Mouse (Mus musculus): ENCODE measurements around the gene Irak1. TPM values are rescaled to one million over a fixed set of nuclear protein-coding genes. Genes with fewer than 3 reads are reported as not detected.

The Irak1 gene
- polyA plus RNA-seq, 1 experiment from 2014 or later, result 23.7 TPM

DNA sequence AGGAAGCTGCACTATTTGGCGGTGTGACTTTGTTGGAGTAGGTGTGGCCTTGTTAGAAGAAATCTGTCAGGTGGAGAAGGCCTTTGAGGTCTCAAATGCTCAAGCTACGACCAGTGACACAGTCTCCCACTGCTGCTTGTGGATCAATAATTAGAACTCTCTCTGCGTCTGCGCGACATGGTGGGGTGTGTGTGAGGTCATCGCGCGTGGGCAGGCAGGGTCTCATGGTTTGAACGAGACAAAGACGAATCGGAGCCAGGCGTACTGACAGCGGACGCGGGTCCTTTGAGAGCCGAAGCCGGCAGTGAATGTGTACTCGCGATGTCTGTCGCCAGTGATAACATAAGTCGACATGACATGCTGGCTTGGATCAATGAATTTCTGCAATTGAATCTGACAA, 17.3 kb downstream of the Irak1 start:
- no peaks in the 10 kb centered on the region for H3K9me3 ChIP-seq (replicated peaks; ENCODE audit: control insufficient read depth, low read length)
- ATAC-seq (no peak), DNase-seq (ENCODE audit: low spot score) (no peak)
- H3K4me3 ChIP-seq (ENCODE audit: low read depth, low read length), result no peak overlapping the region
- H3K4me1 ChIP-seq (ENCODE audit: control insufficient read depth, insufficient read depth, low read length), result no peaks in the 10 kb centered on the region
- H3K27me3 ChIP-seq (replicated peaks; ENCODE audit: control insufficient read depth, insufficient read depth, low read length), result no peaks in the 10 kb centered on the region
- H3K27ac ChIP-seq (ENCODE audit: low read depth, low read length), result no peak overlapping the region
- H3K36me3 ChIP-seq (ENCODE audit: control insufficient read depth, insufficient read depth, low read length), result no peaks in the 10 kb centered on the region
- 90% methylated on average over 21 of the region's 21 CpGs for WGBS
- no peak overlapping the region for H3K9ac ChIP-seq (ENCODE audit: low read length)
- H3K4me2 ChIP-seq (ENCODE audit: low read length), result no peak overlapping the region

DNA sequence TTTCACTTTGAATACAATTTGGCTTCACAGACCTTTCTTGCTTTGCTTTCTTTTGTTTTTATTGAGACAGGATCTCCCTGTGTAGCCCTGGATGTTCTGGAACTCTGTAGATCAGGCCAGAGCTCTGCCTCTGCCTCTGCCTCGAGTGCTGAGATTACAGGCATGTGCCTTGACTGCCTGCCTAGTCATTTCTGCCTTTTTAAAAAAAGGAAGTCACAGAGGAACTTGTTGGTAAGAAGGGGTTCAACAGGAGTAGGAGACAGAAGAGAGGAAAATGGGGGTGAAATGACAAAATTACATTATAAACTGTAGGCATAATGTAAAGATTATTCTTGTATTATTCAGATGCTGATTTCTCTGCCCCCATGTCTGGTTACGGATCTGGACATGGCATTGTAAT, 20.1 kb downstream of the Irak1 start:
- no peaks in the 10 kb centered on the region for H3K9me3 ChIP-seq (replicated peaks; ENCODE audit: control insufficient read depth, low read length)
- WGBS, result 65% methylated on average over 2 of the region's 2 CpGs
- H3K4me2 ChIP-seq (ENCODE audit: low read length), result no peak overlapping the region
- no peak for DNase-seq (ENCODE audit: low spot score)
- H3K4me3 ChIP-seq (ENCODE audit: low read depth, low read length), result no peak overlapping the region
- no peaks in the 10 kb centered on the region for H3K36me3 ChIP-seq (ENCODE audit: control insufficient read depth, insufficient read depth, low read length)
- no peak overlapping the region for H3K27ac ChIP-seq (ENCODE audit: low read depth, low read length)
- no peaks in the 10 kb centered on the region for H3K27me3 ChIP-seq (replicated peaks; ENCODE audit: control insufficient read depth, insufficient read depth, low read length)
- no peak overlapping the region for H3K9ac ChIP-seq (ENCODE audit: low read length)
- H3K4me1 ChIP-seq (ENCODE audit: control insufficient read depth, insufficient read depth, low read length), result no peaks in the 10 kb centered on the region
- no peak for ATAC-seq

DNA sequence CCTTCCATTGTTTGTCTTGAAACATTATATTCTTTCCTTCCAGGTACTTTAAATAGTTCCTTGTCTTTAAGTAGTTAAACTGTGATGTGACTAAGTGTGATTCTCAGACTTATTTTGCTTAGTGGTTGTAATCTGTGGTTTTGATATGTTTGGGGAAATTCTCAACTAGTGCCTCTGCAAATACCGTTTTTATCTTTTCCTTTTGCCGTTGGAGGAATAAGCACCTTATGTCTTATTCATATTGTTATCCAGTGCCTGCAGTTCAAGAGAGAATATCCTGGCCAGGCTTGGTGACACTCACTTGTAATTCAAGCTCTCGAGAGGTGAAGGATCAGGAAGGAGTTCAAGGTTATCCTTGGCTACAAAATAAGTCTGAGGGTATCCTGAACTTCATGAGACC, 22.7 kb downstream of the Irak1 start:
- DNase-seq (ENCODE audit: low spot score) (no peak), ATAC-seq (no peak)
- no peaks in the 10 kb centered on the region for H3K27me3 ChIP-seq (replicated peaks; ENCODE audit: control insufficient read depth, insufficient read depth, low read length)
- no peaks in the 10 kb centered on the region for H3K4me1 ChIP-seq (ENCODE audit: control insufficient read depth, insufficient read depth, low read length)
- H3K9ac ChIP-seq (ENCODE audit: low read length), result no peak overlapping the region
- no peaks in the 10 kb centered on the region for H3K36me3 ChIP-seq (ENCODE audit: control insufficient read depth, insufficient read depth, low read length)
- no peak overlapping the region for H3K4me2 ChIP-seq (ENCODE audit: low read length)
- 81% methylated on average over 3 of the region's 3 CpGs for WGBS
- no peak overlapping the region for H3K4me3 ChIP-seq (ENCODE audit: low read depth, low read length)
- no peak overlapping the region for H3K27ac ChIP-seq (ENCODE audit: low read depth, low read length)
- H3K9me3 ChIP-seq (replicated peaks; ENCODE audit: control insufficient read depth, low read length), result no peaks in the 10 kb centered on the region

DNA sequence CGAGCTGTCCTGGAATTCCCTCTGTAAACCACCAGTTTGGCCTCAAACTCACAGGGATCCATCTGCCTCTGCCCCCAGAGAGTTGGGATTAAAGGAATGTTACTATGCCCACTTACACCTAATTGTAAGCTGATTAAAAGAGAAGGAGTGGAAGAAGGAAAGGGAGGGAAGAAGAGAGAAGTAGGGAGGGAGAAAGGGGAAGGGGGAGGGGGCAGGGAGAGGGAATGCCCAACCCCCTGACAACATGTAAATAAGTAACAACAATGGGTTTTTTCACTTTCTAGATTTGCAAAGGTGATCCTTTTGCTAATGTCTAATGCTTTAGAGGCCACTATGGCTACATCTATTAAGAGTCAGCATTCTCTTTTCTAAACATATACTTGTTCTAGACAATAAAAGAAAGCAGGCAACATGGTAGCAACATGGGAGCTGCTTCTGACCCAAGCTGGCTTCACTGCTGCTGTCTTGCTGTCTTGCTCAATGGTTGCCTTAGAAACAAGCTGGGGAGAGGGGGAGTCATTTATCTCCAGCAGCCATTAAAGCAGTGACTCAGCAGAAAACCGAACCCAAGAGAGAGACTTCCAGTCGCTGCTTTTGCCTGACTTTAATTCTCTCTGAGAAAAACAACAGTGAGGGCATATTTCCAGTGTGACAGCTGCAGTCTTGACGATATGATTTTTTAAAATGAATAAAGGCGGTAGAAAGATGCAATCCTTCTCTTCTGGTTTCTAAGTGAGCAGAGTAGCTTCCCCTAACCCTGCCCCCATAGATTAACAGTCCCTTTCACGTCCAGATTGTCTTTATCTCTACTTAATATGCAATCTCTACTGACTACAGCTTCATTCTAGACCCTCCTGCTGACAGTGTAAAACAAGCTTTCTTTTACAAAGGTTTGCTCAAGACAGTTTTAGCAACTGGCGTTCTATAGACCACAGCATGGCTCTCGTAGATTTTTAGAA, 24.5 kb downstream of the Irak1 start:
- no peak overlapping the region for H3K4me3 ChIP-seq (ENCODE audit: low read depth, low read length)
- no peaks in the 10 kb centered on the region for H3K27me3 ChIP-seq (replicated peaks; ENCODE audit: control insufficient read depth, insufficient read depth, low read length)
- peak; percentile 93 for ATAC-seq
- H3K36me3 ChIP-seq (ENCODE audit: control insufficient read depth, insufficient read depth, low read length), result no peaks in the 10 kb centered on the region
- H3K9ac ChIP-seq (ENCODE audit: low read length), result no peak overlapping the region
- no peaks in the 10 kb centered on the region for H3K4me1 ChIP-seq (ENCODE audit: control insufficient read depth, insufficient read depth, low read length)
- H3K27ac ChIP-seq (ENCODE audit: low read depth, low read length), result peak overlapping the region; percentile 56
- WGBS, result 22% methylated on average over 8 of the region's 8 CpGs
- H3K9me3 ChIP-seq (replicated peaks; ENCODE audit: control insufficient read depth, low read length), result no peaks in the 10 kb centered on the region
- peak overlapping the region; percentile 2; the same call in 1 of the 2 replicates for H3K4me2 ChIP-seq (ENCODE audit: low read length)
- peak; percentile 84 for DNase-seq (ENCODE audit: low spot score)

DNA sequence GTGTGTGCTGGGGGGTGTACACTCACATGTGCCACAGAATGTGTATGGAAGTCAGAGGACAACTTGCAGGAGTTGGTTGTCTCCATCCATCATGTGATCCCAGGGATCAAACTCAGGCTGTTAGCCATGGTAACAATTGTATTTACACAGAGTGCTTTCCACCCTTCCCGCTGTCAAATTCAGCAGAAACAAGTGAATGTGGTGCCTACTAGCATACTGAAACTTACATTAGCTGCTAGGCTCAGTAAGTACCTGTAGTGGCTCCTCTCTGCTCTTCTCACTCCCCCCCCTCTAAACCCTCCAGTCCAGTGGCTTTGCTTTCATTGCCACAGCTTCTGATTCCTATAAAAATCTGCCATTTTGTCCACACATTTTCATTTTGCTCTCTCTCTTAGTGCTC, 45.9 kb downstream of the Irak1 start:
- no peak for ATAC-seq
- no peak overlapping the region for H3K9ac ChIP-seq (ENCODE audit: low read length)
- H3K9me3 ChIP-seq (replicated peaks; ENCODE audit: control insufficient read depth, low read length), result no peaks in the 10 kb centered on the region
- 74% methylated on average over 1 of the region's 1 CpGs for WGBS
- no peak overlapping the region for H3K27ac ChIP-seq (ENCODE audit: low read depth, low read length)
- no peak overlapping the region for H3K4me2 ChIP-seq (ENCODE audit: low read length)
- H3K27me3 ChIP-seq (replicated peaks; ENCODE audit: control insufficient read depth, insufficient read depth, low read length), result no peaks in the 10 kb centered on the region
- no peak overlapping the region for H3K4me3 ChIP-seq (ENCODE audit: low read depth, low read length)
- H3K4me1 ChIP-seq (ENCODE audit: control insufficient read depth, insufficient read depth, low read length), result no peaks in the 10 kb centered on the region
- no peak for DNase-seq (ENCODE audit: low spot score)
- no peaks in the 10 kb centered on the region for H3K36me3 ChIP-seq (ENCODE audit: control insufficient read depth, insufficient read depth, low read length)

DNA sequence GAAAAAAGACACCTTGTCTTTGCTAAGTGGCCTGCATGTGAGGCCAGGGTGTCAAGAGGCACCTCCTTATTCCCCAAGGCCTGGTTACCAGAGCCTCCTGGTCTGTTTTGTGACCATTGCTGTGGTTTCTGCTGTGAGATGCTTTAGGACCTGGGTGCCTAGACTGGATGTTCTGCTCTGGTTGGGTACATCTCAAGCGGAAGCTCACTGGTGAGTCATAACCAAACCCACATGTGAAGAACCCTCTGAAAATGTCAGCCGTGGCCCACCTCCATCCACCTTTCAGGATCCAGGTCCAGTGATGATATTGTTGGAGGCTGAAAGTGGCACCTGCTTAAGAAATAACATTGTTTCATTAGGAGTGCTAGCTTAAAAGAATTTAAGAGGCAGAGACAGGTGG, 47.4 kb downstream of the Irak1 start:
- Histone ChIP-seq H3K9me3 (replicated peaks; ENCODE audit: control insufficient read depth, low read length) (no peaks in the 10 kb centered on the region), H3K36me3 (ENCODE audit: control insufficient read depth, insufficient read depth, low read length) (no peaks in the 10 kb centered on the region), H3K9ac (ENCODE audit: low read length) (no peak overlapping the region), H3K4me1 (ENCODE audit: control insufficient read depth, insufficient read depth, low read length) (no peaks in the 10 kb centered on the region), H3K27me3 (replicated peaks; ENCODE audit: control insufficient read depth, insufficient read depth, low read length) (no peaks in the 10 kb centered on the region), H3K4me2 (ENCODE audit: low read length) (no peak overlapping the region), H3K27ac (ENCODE audit: low read depth, low read length) (no peak overlapping the region), H3K4me3 (ENCODE audit: low read depth, low read length) (no peak overlapping the region)
- DNase-seq (ENCODE audit: low spot score), result no peak
- WGBS, result 94% methylated on average over 2 of the region's 2 CpGs
- no peak for ATAC-seq

DNA sequence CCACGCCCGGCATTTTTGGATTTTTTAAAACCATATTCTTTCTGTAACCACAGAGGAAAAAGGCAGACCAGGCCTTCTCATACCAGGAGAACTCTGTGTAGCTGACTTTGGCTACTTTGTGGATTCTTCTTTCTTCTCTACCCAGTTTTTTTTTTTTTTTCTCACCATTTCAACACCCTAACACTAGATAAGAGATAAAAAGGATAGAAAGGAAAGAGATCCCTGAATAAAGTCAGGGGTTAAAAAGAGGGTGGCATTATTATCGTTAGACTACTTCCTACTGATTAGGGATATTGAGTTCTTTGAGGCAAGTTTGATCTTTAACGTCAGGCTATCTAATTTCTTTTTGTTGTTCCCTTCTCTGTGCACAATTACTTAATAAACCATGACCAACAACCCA, 50.9 kb downstream of the Irak1 start:
- 74% methylated on average over 4 of the region's 4 CpGs for WGBS

DNA sequence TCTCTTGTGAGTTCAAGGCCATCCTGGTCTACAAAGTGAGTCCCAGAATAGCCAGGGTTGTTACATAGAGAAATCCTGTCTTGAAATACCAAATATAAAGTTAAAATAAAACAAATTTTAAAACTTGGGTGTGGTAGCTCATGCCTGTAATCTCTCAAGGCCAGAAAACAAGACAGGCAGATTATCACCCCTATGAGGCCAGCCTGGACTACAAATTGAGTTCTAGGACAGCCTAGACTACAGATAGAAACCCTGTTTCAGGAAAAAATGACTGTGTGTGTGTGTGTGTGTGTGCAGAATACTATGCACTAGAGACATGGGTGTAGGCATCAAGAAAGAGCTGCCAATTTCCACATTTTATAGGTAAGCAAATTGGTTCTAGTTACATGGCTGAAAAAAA, 52.9 kb downstream of the Irak1 start:
- H3K4me2 ChIP-seq (ENCODE audit: low read length), result no peak overlapping the region
- no peaks in the 10 kb centered on the region for H3K27me3 ChIP-seq (replicated peaks; ENCODE audit: control insufficient read depth, insufficient read depth, low read length)
- DNase-seq (ENCODE audit: low spot score), result no peak

More for the DNA sequence above, 50.9 kb downstream of the Irak1 start:
- H3K4me3 ChIP-seq (ENCODE audit: low read depth, low read length), result no peak overlapping the region
- no peak overlapping the region for H3K4me2 ChIP-seq (ENCODE audit: low read length)
- no peaks in the 10 kb centered on the region for H3K4me1 ChIP-seq (ENCODE audit: control insufficient read depth, insufficient read depth, low read length)
- H3K27me3 ChIP-seq (replicated peaks; ENCODE audit: control insufficient read depth, insufficient read depth, low read length), result no peaks in the 10 kb centered on the region
- H3K9ac ChIP-seq (ENCODE audit: low read length), result no peak overlapping the region
- ATAC-seq (no peak), DNase-seq (ENCODE audit: low spot score) (no peak)
- no peaks in the 10 kb centered on the region for H3K9me3 ChIP-seq (replicated peaks; ENCODE audit: control insufficient read depth, low read length)
- H3K36me3 ChIP-seq (ENCODE audit: control insufficient read depth, insufficient read depth, low read length), result no peaks in the 10 kb centered on the region
- H3K27ac ChIP-seq (ENCODE audit: low read depth, low read length), result no peak overlapping the region

DNA sequence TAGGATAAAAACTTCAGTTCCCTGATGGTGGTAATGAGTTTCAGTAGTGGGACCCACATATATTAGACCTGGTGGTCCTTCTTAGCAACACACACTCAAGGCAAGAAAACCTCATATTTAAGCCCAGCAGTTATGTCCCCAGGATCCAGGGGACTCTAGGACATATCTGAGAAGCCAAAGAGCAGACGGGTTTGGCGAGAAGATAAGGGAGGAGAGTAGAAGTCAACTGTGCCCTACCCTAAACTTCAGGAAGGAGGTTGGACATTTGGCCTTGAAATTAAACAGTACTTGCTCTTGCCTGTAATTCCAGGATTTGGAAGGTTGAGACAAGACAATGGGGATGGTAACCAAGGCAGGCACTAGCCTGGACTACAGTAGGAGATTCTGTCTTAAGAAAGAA, 54.0 kb downstream of the Irak1 start:
- no peak overlapping the region for H3K9ac ChIP-seq (ENCODE audit: low read length)
- no peak overlapping the region for H3K4me3 ChIP-seq (ENCODE audit: low read depth, low read length)
- no peak overlapping the region for H3K4me2 ChIP-seq (ENCODE audit: low read length)
- no peak for ATAC-seq
- no peak for DNase-seq (ENCODE audit: low spot score)
- WGBS, result 94% methylated on average over 2 of the region's 2 CpGs
- H3K9me3 ChIP-seq (replicated peaks; ENCODE audit: control insufficient read depth, low read length), result no peaks in the 10 kb centered on the region
- no peak overlapping the region for H3K27ac ChIP-seq (ENCODE audit: low read depth, low read length)
- no peaks in the 10 kb centered on the region for H3K4me1 ChIP-seq (ENCODE audit: control insufficient read depth, insufficient read depth, low read length)
- H3K27me3 ChIP-seq (replicated peaks; ENCODE audit: control insufficient read depth, insufficient read depth, low read length), result no peaks in the 10 kb centered on the region
- H3K36me3 ChIP-seq (ENCODE audit: control insufficient read depth, insufficient read depth, low read length), result no peaks in the 10 kb centered on the region

More for the DNA sequence above, 52.9 kb downstream of the Irak1 start:
- no peak overlapping the region for H3K4me3 ChIP-seq (ENCODE audit: low read depth, low read length)
- no peaks in the 10 kb centered on the region for H3K4me1 ChIP-seq (ENCODE audit: control insufficient read depth, insufficient read depth, low read length)
- no peak overlapping the region for H3K27ac ChIP-seq (ENCODE audit: low read depth, low read length)
- H3K36me3 ChIP-seq (ENCODE audit: control insufficient read depth, insufficient read depth, low read length), result no peaks in the 10 kb centered on the region
- H3K9ac ChIP-seq (ENCODE audit: low read length), result no peak overlapping the region
- ATAC-seq, result no peak
- no peaks in the 10 kb centered on the region for H3K9me3 ChIP-seq (replicated peaks; ENCODE audit: control insufficient read depth, low read length)
